Comparison of ENCODE assay signal across 16 mouse cellular contexts in genomic region chr10:95882036-95882435, GRCm38 (mm10). TPM values are rescaled to one million over a fixed set of nuclear protein-coding genes. Genes with fewer than 3 reads are reported as not detected.
DNase-seq lines count a peak whose midpoint lies in the region; ATAC-seq lines count a peak whose summit lies in the region.
"Had no signal": no experiment of that assay in that cellular context is flagged by ENCODE, and none has a peak within 500 bp of the region (broad histone marks: within the 10 kb centered on the region; RNA-seq: fewer than 3 reads in every experiment).

No protein-coding gene starts in this region.

- no peak; the same call in 1 of the 2 replicates for ATAC-seq in hindbrain, embryonic 13.5 days (ENCODE audit: low FRiP score)
- no peak for ATAC-seq in hindbrain, embryonic 12.5 days (ENCODE audit: low FRiP score)
- no peak for ATAC-seq in midbrain, embryonic 11.5 days (ENCODE audit: low FRiP score)
- ATAC-seq in midbrain, embryonic 15.5 days (replicated peaks), result no peak
- no peak for ATAC-seq in embryonic facial prominence, embryonic 14.5 days (ENCODE audit: low read depth)
- ATAC-seq in neural tube, embryonic 15.5 days (ENCODE audit: low FRiP score), result 0 out of 2 replicates have a peak, but pooled peaks have one; percentile 45

- no peak overlapping the region for H3K9ac ChIP-seq in hindbrain, embryonic 13.5 days
- H3K9ac ChIP-seq in hindbrain, embryonic 12.5 days, result no peak overlapping the region
- no peak overlapping the region for H3K9ac ChIP-seq in midbrain, embryonic 11.5 days (ENCODE audit: low read length)
- H3K9ac ChIP-seq in midbrain, embryonic 15.5 days, result no peak overlapping the region
- H3K9ac ChIP-seq in embryonic facial prominence, embryonic 14.5 days (ENCODE audit: low read depth, low read length), result no peak overlapping the region
- H3K9ac ChIP-seq in neural tube, embryonic 15.5 days (replicated peaks), result no peak overlapping the region; the same call in 1 of the 2 replicates
- H3K9ac ChIP-seq: forebrain, embryonic 12.5 days; limb, embryonic 12.5 days had no signal

- 0 out of 2 replicates have a peak overlapping the region, but pooled peaks have one; percentile 23 for H3K27ac ChIP-seq in hindbrain, embryonic 13.5 days
- H3K27ac ChIP-seq in hindbrain, embryonic 12.5 days, result no peak overlapping the region
- H3K27ac ChIP-seq in midbrain, embryonic 11.5 days (ENCODE audit: low read depth, low read length), result no peak overlapping the region
- H3K27ac ChIP-seq in midbrain, embryonic 15.5 days, result no peak overlapping the region
- H3K27ac ChIP-seq in embryonic facial prominence, embryonic 14.5 days (replicated peaks; ENCODE audit: low read depth, low read length), result no peak overlapping the region
- peak overlapping the region; percentile 37; the same call in 1 of the 2 replicates for H3K27ac ChIP-seq in neural tube, embryonic 15.5 days (replicated peaks)
- H3K27ac ChIP-seq: forebrain, embryonic 12.5 days; limb, embryonic 12.5 days; macrophage had no signal

- WGBS in hindbrain, embryonic 13.5 days, result 60% methylated on average over 9 of the region's 9 CpGs
- WGBS in hindbrain, embryonic 12.5 days, result 62% methylated on average over 9 of the region's 9 CpGs
- 70% methylated on average over 9 of the region's 9 CpGs for WGBS in midbrain, embryonic 11.5 days
- 56% methylated on average over 9 of the region's 9 CpGs for WGBS in midbrain, embryonic 15.5 days
- 44% methylated on average over 9 of the region's 9 CpGs for WGBS in embryonic facial prominence, embryonic 14.5 days
- WGBS in neural tube, embryonic 15.5 days, result 35% methylated on average over 9 of the region's 9 CpGs

- H3K9me3 ChIP-seq in hindbrain, embryonic 13.5 days, result no peaks in the 10 kb centered on the region; the same call in 1 of the 2 replicates
- no peaks in the 10 kb centered on the region for H3K9me3 ChIP-seq in hindbrain, embryonic 12.5 days (replicated peaks)
- no peaks in the 10 kb centered on the region for H3K9me3 ChIP-seq in midbrain, embryonic 11.5 days (ENCODE audit: control insufficient read depth, low read length)
- H3K9me3 ChIP-seq in midbrain, embryonic 15.5 days, result no peaks in the 10 kb centered on the region
- no peaks in the 10 kb centered on the region for H3K9me3 ChIP-seq in embryonic facial prominence, embryonic 14.5 days (ENCODE audit: control insufficient read depth, low read length)
- no peaks in the 10 kb centered on the region for H3K9me3 ChIP-seq in neural tube, embryonic 15.5 days (replicated peaks)
- H3K9me3 ChIP-seq: forebrain, embryonic 12.5 days; limb, embryonic 12.5 days had no signal

- peaks cover 6% of the 10 kb centered on the region for H3K4me1 ChIP-seq in hindbrain, embryonic 13.5 days (replicated peaks)
- peaks cover 4% of the 10 kb centered on the region; the same call in 1 of the 2 replicates for H3K4me1 ChIP-seq in hindbrain, embryonic 12.5 days
- H3K4me1 ChIP-seq in midbrain, embryonic 11.5 days (ENCODE audit: control insufficient read depth, insufficient read depth, low read length), result no peaks in the 10 kb centered on the region
- no peaks in the 10 kb centered on the region for H3K4me1 ChIP-seq in midbrain, embryonic 15.5 days
- H3K4me1 ChIP-seq in embryonic facial prominence, embryonic 14.5 days (ENCODE audit: control insufficient read depth, insufficient read depth, low read length), result no peaks in the 10 kb centered on the region
- peaks cover 5% of the 10 kb centered on the region; the same call in 1 of the 2 replicates for H3K4me1 ChIP-seq in neural tube, embryonic 15.5 days
- H3K4me1 ChIP-seq: forebrain, embryonic 12.5 days; limb, embryonic 12.5 days had no signal

- no peaks in the 10 kb centered on the region for H3K36me3 ChIP-seq in hindbrain, embryonic 13.5 days
- H3K36me3 ChIP-seq in hindbrain, embryonic 12.5 days, result no peaks in the 10 kb centered on the region
- no peaks in the 10 kb centered on the region for H3K36me3 ChIP-seq in midbrain, embryonic 11.5 days (ENCODE audit: control insufficient read depth, insufficient read depth, low read length)
- no peaks in the 10 kb centered on the region for H3K36me3 ChIP-seq in midbrain, embryonic 15.5 days (replicated peaks)
- H3K36me3 ChIP-seq in embryonic facial prominence, embryonic 14.5 days (ENCODE audit: control insufficient read depth, insufficient read depth, low read length), result no peaks in the 10 kb centered on the region
- no peaks in the 10 kb centered on the region for H3K36me3 ChIP-seq in neural tube, embryonic 15.5 days
- H3K36me3 ChIP-seq: forebrain, embryonic 12.5 days; limb, embryonic 12.5 days had no signal

- H3K27me3 ChIP-seq in hindbrain, embryonic 13.5 days, result no peaks in the 10 kb centered on the region
- no peaks in the 10 kb centered on the region for H3K27me3 ChIP-seq in hindbrain, embryonic 12.5 days
- H3K27me3 ChIP-seq in midbrain, embryonic 11.5 days (ENCODE audit: control insufficient read depth, insufficient read depth, low read length), result no peaks in the 10 kb centered on the region
- H3K27me3 ChIP-seq in midbrain, embryonic 15.5 days (replicated peaks), result no peaks in the 10 kb centered on the region
- no peaks in the 10 kb centered on the region for H3K27me3 ChIP-seq in embryonic facial prominence, embryonic 14.5 days (replicated peaks; ENCODE audit: control insufficient read depth, insufficient read depth, low read length)
- no peaks in the 10 kb centered on the region for H3K27me3 ChIP-seq in neural tube, embryonic 15.5 days (replicated peaks)
- H3K27me3 ChIP-seq: forebrain, embryonic 12.5 days; limb, embryonic 12.5 days had no signal

- no peak overlapping the region for H3K4me3 ChIP-seq in hindbrain, embryonic 13.5 days
- no peak overlapping the region for H3K4me3 ChIP-seq in hindbrain, embryonic 12.5 days
- H3K4me3 ChIP-seq in midbrain, embryonic 11.5 days (ENCODE audit: low read depth, low read length), result no peak overlapping the region
- no peak overlapping the region for H3K4me3 ChIP-seq in midbrain, embryonic 15.5 days
- H3K4me3 ChIP-seq in embryonic facial prominence, embryonic 14.5 days (ENCODE audit: low read depth, low read length), result no peak overlapping the region
- peak overlapping the region; percentile 17; the same call in 1 of the 2 replicates for H3K4me3 ChIP-seq in neural tube, embryonic 15.5 days (replicated peaks)
- H3K4me3 ChIP-seq: forebrain, embryonic 12.5 days; limb, embryonic 12.5 days had no signal

- H3K4me2 ChIP-seq in hindbrain, embryonic 13.5 days, result peak overlapping the region; percentile 22
- H3K4me2 ChIP-seq in hindbrain, embryonic 12.5 days (replicated peaks), result no peak overlapping the region
- no peak overlapping the region for H3K4me2 ChIP-seq in midbrain, embryonic 11.5 days
- H3K4me2 ChIP-seq in midbrain, embryonic 15.5 days, result no peak overlapping the region
- H3K4me2 ChIP-seq in embryonic facial prominence, embryonic 14.5 days (ENCODE audit: low read depth, low read length), result peak overlapping the region; percentile 31
- H3K4me2 ChIP-seq in neural tube, embryonic 15.5 days, result peak overlapping the region; percentile 44
- H3K4me2 ChIP-seq: forebrain, embryonic 12.5 days; limb, embryonic 12.5 days had no signal

- peak; percentile 57 for DNase-seq in midbrain, embryonic 11.5 days (ENCODE audit: low spot score, missing footprints)
- no peak for DNase-seq in embryonic facial prominence, embryonic 14.5 days (ENCODE audit: low spot score)
- no peak for DNase-seq in ovary, postnatal 36 days (ENCODE audit: low spot score)
- DNase-seq: cerebellum, adult 11 months; kidney, adult 11 months; midbrain, embryonic 14.5 days; thymus, postnatal 4 days had no signal

RNA-seq across cellular contexts. Expression of gene Gm33543, which starts 39.3 kb away (rescaled TPM):
- not detected in 2 replicates for polyA plus RNA-seq in hindbrain, embryonic 13.5 days (2015; fragmentation: Nextera tagmentation; extraction: Ambion mirVana)
- polyA plus RNA-seq in hindbrain, embryonic 12.5 days (2016; fragmentation: Nextera tagmentation; extraction: Ambion mirVana), result not detected in 2 replicates
- not detected in 2 replicates for polyA plus RNA-seq in midbrain, embryonic 11.5 days (2014; fragmentation: Nextera tagmentation; extraction: Ambion mirVana)
- polyA plus RNA-seq in midbrain, embryonic 15.5 days (2015; fragmentation: Nextera tagmentation; extraction: Ambion mirVana), result not detected in 2 replicates
- polyA plus RNA-seq in embryonic facial prominence, embryonic 14.5 days (2014; fragmentation: Nextera tagmentation; extraction: Ambion mirVana), result not detected in 2 replicates
- polyA plus RNA-seq in neural tube, embryonic 15.5 days (2015; fragmentation: Nextera tagmentation; extraction: Ambion mirVana), result not detected in 2 replicates
- polyA plus RNA-seq: C2C12; forebrain, embryonic 12.5 days; limb, embryonic 12.5 days; macrophage; midbrain, embryonic 14.5 days; testis, adult 2 months had no signal

RNA-seq across cellular contexts. Expression of gene Eea1, which starts 58.4 kb away (rescaled TPM):
- polyA plus RNA-seq in hindbrain, embryonic 13.5 days (2015; fragmentation: Nextera tagmentation; extraction: Ambion mirVana), result 21.6 and 21.7 TPM in 2 replicates
- polyA plus RNA-seq in hindbrain, embryonic 12.5 days (2016; fragmentation: Nextera tagmentation; extraction: Ambion mirVana), result 18.7 and 20.3 TPM in 2 replicates
- polyA plus RNA-seq in midbrain, embryonic 11.5 days (2014; fragmentation: Nextera tagmentation; extraction: Ambion mirVana), result 14.7 and 14.8 TPM in 2 replicates
- 21.1 and 22.7 TPM in 2 replicates for polyA plus RNA-seq in midbrain, embryonic 15.5 days (2015; fragmentation: Nextera tagmentation; extraction: Ambion mirVana)
- polyA plus RNA-seq in embryonic facial prominence, embryonic 14.5 days (2014; fragmentation: Nextera tagmentation; extraction: Ambion mirVana), result 23.1 and 24.0 TPM in 2 replicates
- 24.9 and 25.6 TPM in 2 replicates for polyA plus RNA-seq in neural tube, embryonic 15.5 days (2015; fragmentation: Nextera tagmentation; extraction: Ambion mirVana)

Comparison
In these comparisons a context has a peak if more than half of its experiments do, and no peak if none do; other contexts are left out.
1. H3K27ac ChIP-seq: peak in hindbrain, embryonic 13.5 days (single experiment) and neural tube, embryonic 15.5 days (single experiment); none in hindbrain, embryonic 12.5 days (single experiment), midbrain, embryonic 11.5 days (single experiment), midbrain, embryonic 15.5 days (single experiment) and embryonic facial prominence, embryonic 14.5 days (single experiment).
2. H3K4me2 ChIP-seq: peak in hindbrain, embryonic 13.5 days (single experiment), embryonic facial prominence, embryonic 14.5 days (single experiment) and neural tube, embryonic 15.5 days (single experiment); none in hindbrain, embryonic 12.5 days (single experiment), midbrain, embryonic 11.5 days (single experiment) and midbrain, embryonic 15.5 days (single experiment).